Mouse (Mus musculus): ENCODE results near the gene Tulp1. TPM values are rescaled to one million over a fixed set of nuclear protein-coding genes. Genes with fewer than 3 reads are reported as not detected.
"Not testable (repeated sequence)": the region's sequence is repeated elsewhere in the genome, so short reads cannot be mapped to it uniquely, and the experiment has no call there.

Tulp1 gene
- polyA plus RNA-seq, 1 experiment from 2014 or later: 1.4 TPM

- no peaks in the 10 kb centered on the region for H3K27me3 ChIP-seq (ENCODE audit: control insufficient read depth, insufficient read depth, low read depth, low read length)
- peak overlapping the region; percentile 93 for H3K27ac ChIP-seq (ENCODE audit: low read length)
- H3K36me3 ChIP-seq (ENCODE audit: control insufficient read depth, insufficient read depth, low read length): peaks cover 2% of the 10 kb centered on the region
- H3K4me1 ChIP-seq (ENCODE audit: control insufficient read depth, insufficient read depth, low read length): peaks cover 18% of the 10 kb centered on the region
- H3K4me3 ChIP-seq (ENCODE audit: low read depth, low read length): peak overlapping the region; percentile 66
- no peaks in the 10 kb centered on the region for H3K9me3 ChIP-seq (replicated peaks; ENCODE audit: control insufficient read depth, low read length, poor library complexity, severe bottlenecking)
- H3K9ac ChIP-seq (ENCODE audit: low read depth, low read length): peak overlapping the region; percentile 95
- peak overlapping the region; percentile 81 for H3K4me2 ChIP-seq (ENCODE audit: low read length)
- WGBS: 9% methylated on average over 22 of the region's 22 CpGs
- ATAC-seq: peak; percentile 63
Measured at GRCm38 (mm10) chr17:28327673-28328325, 37.2 kb downstream of the Tulp1 start.

DNA sequence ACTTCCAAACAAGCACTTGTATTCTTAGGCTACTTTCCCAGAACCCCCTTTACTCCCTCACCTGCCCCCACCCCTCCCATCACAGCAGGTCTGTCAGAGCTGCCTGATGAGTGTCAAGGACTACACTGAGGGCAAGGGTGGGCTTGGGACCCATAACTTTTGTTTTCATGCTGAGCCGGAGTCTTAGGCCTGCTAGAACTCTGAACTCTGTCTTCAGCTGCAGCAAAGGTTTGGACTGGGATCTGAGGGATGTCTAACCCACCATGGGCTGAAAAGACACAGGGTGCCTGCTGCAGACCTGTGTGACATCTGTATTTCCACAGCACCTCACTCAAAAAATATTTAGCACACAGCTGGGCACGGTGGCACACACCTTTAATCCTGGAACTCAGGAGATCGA is 38.1 kb downstream of the Tulp1 start:
- 84% methylated on average over 3 of the region's 3 CpGs for WGBS
- no peak for ATAC-seq

DNA sequence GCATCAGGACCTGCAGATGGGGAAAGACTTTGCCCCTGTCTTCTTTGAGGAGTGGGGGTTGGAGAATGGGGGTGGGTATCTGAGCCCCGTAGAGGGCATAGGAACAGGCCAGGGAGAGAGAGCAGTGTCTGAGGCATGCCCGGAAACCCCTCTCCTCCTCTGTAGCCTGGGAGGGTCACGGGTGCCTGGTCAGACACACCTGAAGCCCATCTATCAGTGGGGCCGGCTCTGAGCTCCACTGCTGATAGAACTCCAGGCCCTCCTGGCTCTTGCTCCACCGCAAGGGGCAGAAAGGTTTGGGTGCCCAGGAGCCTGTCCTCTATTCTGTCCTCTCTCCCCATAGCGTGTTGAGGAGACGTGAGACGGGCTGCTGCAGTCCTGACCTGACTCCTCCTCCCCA is 39.3 kb downstream of the Tulp1 start:
- no peak overlapping the region for H3K4me2 ChIP-seq (ENCODE audit: low read length)
- H3K9ac ChIP-seq (ENCODE audit: low read depth, low read length): no peak overlapping the region
- H3K27me3 ChIP-seq (ENCODE audit: control insufficient read depth, insufficient read depth, low read depth, low read length): no peaks in the 10 kb centered on the region
- ATAC-seq: no peak
- no peak overlapping the region for H3K4me3 ChIP-seq (ENCODE audit: low read depth, low read length)
- peaks cover 15% of the 10 kb centered on the region for H3K4me1 ChIP-seq (ENCODE audit: control insufficient read depth, insufficient read depth, low read length)
- H3K36me3 ChIP-seq (ENCODE audit: control insufficient read depth, insufficient read depth, low read length): peaks cover 2% of the 10 kb centered on the region; the same call in 1 of the 2 replicates
- 90% methylated on average over 8 of the region's 8 CpGs for WGBS
- no peaks in the 10 kb centered on the region for H3K9me3 ChIP-seq (replicated peaks; ENCODE audit: control insufficient read depth, low read length, poor library complexity, severe bottlenecking)
- no peak overlapping the region for H3K27ac ChIP-seq (ENCODE audit: low read length)

More for the DNA sequence above, 38.1 kb downstream of the Tulp1 start:
- H3K9ac ChIP-seq (ENCODE audit: low read depth, low read length): peak overlapping the region; percentile 95
- no peak overlapping the region for H3K27ac ChIP-seq (ENCODE audit: low read length)
- peaks cover 18% of the 10 kb centered on the region for H3K4me1 ChIP-seq (ENCODE audit: control insufficient read depth, insufficient read depth, low read length)
- H3K4me3 ChIP-seq (ENCODE audit: low read depth, low read length): no peak overlapping the region
- no peaks in the 10 kb centered on the region for H3K27me3 ChIP-seq (ENCODE audit: control insufficient read depth, insufficient read depth, low read depth, low read length)
- H3K4me2 ChIP-seq (ENCODE audit: low read length): no peak overlapping the region
- no peaks in the 10 kb centered on the region for H3K9me3 ChIP-seq (replicated peaks; ENCODE audit: control insufficient read depth, low read length, poor library complexity, severe bottlenecking)
- peaks cover 2% of the 10 kb centered on the region for H3K36me3 ChIP-seq (ENCODE audit: control insufficient read depth, insufficient read depth, low read length)

DNA sequence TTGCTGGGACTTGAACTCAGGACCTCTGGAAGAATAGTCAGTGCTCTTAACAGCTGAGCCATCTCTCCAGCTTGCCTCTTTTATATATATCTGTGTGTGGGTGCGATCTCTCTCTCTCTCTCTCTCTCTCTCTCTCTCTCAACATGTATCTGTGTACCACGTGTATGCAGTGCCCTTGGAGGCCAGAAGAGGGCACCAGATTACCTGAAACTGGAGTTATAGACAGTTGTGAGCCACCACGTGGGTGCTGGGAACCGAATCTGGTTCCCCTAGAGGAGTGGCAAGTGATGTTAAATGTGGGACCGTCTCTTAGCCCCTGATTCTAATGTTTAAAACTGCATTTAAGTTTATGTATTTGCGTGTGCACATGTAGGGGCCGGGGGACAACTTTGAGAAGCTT is 40.6 kb downstream of the Tulp1 start:
- not testable (repeated sequence) for H3K9ac ChIP-seq (ENCODE audit: low read depth, low read length); H3K36me3 ChIP-seq (ENCODE audit: control insufficient read depth, insufficient read depth, low read length); H3K4me2 ChIP-seq (ENCODE audit: low read length); H3K4me3 ChIP-seq (ENCODE audit: low read depth, low read length); H3K27ac ChIP-seq (ENCODE audit: low read length); H3K4me1 ChIP-seq (ENCODE audit: control insufficient read depth, insufficient read depth, low read length); H3K9me3 ChIP-seq (replicated peaks; ENCODE audit: control insufficient read depth, low read length, poor library complexity, severe bottlenecking); ATAC-seq; H3K27me3 ChIP-seq (ENCODE audit: control insufficient read depth, insufficient read depth, low read depth, low read length)
- WGBS: 99% methylated on average over 7 of the region's 7 CpGs

GRCm38 (mm10) chr17:28323786-28324185 is 41.2 kb downstream of the Tulp1 start:
- H3K4me2 ChIP-seq (ENCODE audit: low read length): no peak overlapping the region

GRCm38 (mm10) chr17:28321700-28322099 is 43.3 kb downstream of the Tulp1 start:
- ATAC-seq: no peak
- Histone ChIP-seq H3K9ac (ENCODE audit: low read depth, low read length) (no peak overlapping the region), H3K27me3 (ENCODE audit: control insufficient read depth, insufficient read depth, low read depth, low read length) (no peaks in the 10 kb centered on the region), H3K36me3 (ENCODE audit: control insufficient read depth, insufficient read depth, low read length) (peaks cover 9% of the 10 kb centered on the region; the same call in 1 of the 2 replicates), H3K4me1 (ENCODE audit: control insufficient read depth, insufficient read depth, low read length) (no peaks in the 10 kb centered on the region), H3K4me2 (ENCODE audit: low read length) (no peak overlapping the region), H3K4me3 (ENCODE audit: low read depth, low read length) (no peak overlapping the region), H3K27ac (ENCODE audit: low read length) (no peak overlapping the region), H3K9me3 (replicated peaks; ENCODE audit: control insufficient read depth, low read length, poor library complexity, severe bottlenecking) (no peaks in the 10 kb centered on the region)
- 94% methylated on average over 4 of the region's 4 CpGs for WGBS

More at GRCm38 (mm10) chr17:28323786-28324185, 41.2 kb downstream of the Tulp1 start:
- Histone ChIP-seq H3K4me1 (ENCODE audit: control insufficient read depth, insufficient read depth, low read length) (peaks cover 6% of the 10 kb centered on the region; the same call in 1 of the 2 replicates), H3K36me3 (ENCODE audit: control insufficient read depth, insufficient read depth, low read length) (peaks cover 2% of the 10 kb centered on the region; the same call in 1 of the 2 replicates), H3K27ac (ENCODE audit: low read length) (no peak overlapping the region), H3K9me3 (replicated peaks; ENCODE audit: control insufficient read depth, low read length, poor library complexity, severe bottlenecking) (no peaks in the 10 kb centered on the region), H3K27me3 (ENCODE audit: control insufficient read depth, insufficient read depth, low read depth, low read length) (no peaks in the 10 kb centered on the region), H3K4me3 (ENCODE audit: low read depth, low read length) (no peak overlapping the region), H3K9ac (ENCODE audit: low read depth, low read length) (no peak overlapping the region)
- WGBS: 91% methylated on average over 8 of the region's 8 CpGs
- no peak for ATAC-seq

DNA sequence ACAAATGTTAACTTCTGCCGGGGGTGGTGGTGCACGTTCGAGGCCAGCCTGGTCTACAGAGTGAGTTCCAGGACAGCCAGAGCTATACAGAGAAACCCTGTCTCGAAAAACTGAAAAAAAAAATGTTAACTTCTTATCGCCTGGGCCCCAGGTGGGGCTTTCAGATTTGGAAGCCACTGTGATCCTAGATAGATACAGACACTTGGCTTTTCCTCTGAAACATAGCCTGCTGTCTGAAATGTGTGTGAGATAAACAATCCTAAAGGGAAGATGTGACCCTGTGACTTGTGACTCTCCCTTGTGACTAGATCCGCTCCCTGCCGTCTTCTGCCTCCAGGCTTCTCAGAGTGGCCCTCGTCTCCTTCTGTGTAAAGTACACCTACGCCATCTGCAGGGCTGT is 47.3 kb downstream of the Tulp1 start:
- 84% methylated on average over 9 of the region's 9 CpGs for WGBS
- H3K9ac ChIP-seq (ENCODE audit: low read depth, low read length): no peak overlapping the region

GRCm38 (mm10) chr17:28317091-28317490 is 47.9 kb downstream of the Tulp1 start:
- Histone ChIP-seq H3K9ac (ENCODE audit: low read depth, low read length) (no peak overlapping the region), H3K4me1 (ENCODE audit: control insufficient read depth, insufficient read depth, low read length) (peaks cover 14% of the 10 kb centered on the region), H3K4me3 (ENCODE audit: low read depth, low read length) (no peak overlapping the region), H3K4me2 (ENCODE audit: low read length) (no peak overlapping the region), H3K36me3 (ENCODE audit: control insufficient read depth, insufficient read depth, low read length) (peaks cover 6% of the 10 kb centered on the region; the same call in 1 of the 2 replicates), H3K27ac (ENCODE audit: low read length) (no peak overlapping the region), H3K9me3 (replicated peaks; ENCODE audit: control insufficient read depth, low read length, poor library complexity, severe bottlenecking) (no peaks in the 10 kb centered on the region), H3K27me3 (ENCODE audit: control insufficient read depth, insufficient read depth, low read depth, low read length) (no peaks in the 10 kb centered on the region)
- WGBS: 61% methylated on average over 8 of the region's 8 CpGs
- ATAC-seq: no peak

More for the DNA sequence above, 47.3 kb downstream of the Tulp1 start:
- Histone ChIP-seq H3K27me3 (ENCODE audit: control insufficient read depth, insufficient read depth, low read depth, low read length) (no peaks in the 10 kb centered on the region), H3K4me1 (ENCODE audit: control insufficient read depth, insufficient read depth, low read length) (peaks cover 12% of the 10 kb centered on the region), H3K27ac (ENCODE audit: low read length) (no peak overlapping the region), H3K4me2 (ENCODE audit: low read length) (no peak overlapping the region), H3K9me3 (replicated peaks; ENCODE audit: control insufficient read depth, low read length, poor library complexity, severe bottlenecking) (no peaks in the 10 kb centered on the region), H3K36me3 (ENCODE audit: control insufficient read depth, insufficient read depth, low read length) (peaks cover 6% of the 10 kb centered on the region; the same call in 1 of the 2 replicates), H3K4me3 (ENCODE audit: low read depth, low read length) (no peak overlapping the region)
- ATAC-seq: no peak

- ATAC-seq: no peak
- Histone ChIP-seq H3K9ac (ENCODE audit: low read depth, low read length) (no peak overlapping the region), H3K36me3 (ENCODE audit: control insufficient read depth, insufficient read depth, low read length) (peaks cover 6% of the 10 kb centered on the region; the same call in 1 of the 2 replicates), H3K4me2 (ENCODE audit: low read length) (no peak overlapping the region), H3K27ac (ENCODE audit: low read length) (no peak overlapping the region), H3K4me3 (ENCODE audit: low read depth, low read length) (no peak overlapping the region), H3K27me3 (ENCODE audit: control insufficient read depth, insufficient read depth, low read depth, low read length) (no peaks in the 10 kb centered on the region), H3K9me3 (replicated peaks; ENCODE audit: control insufficient read depth, low read length, poor library complexity, severe bottlenecking) (no peaks in the 10 kb centered on the region), H3K4me1 (ENCODE audit: control insufficient read depth, insufficient read depth, low read length) (peaks cover 14% of the 10 kb centered on the region)
- WGBS: 89% methylated on average over 9 of the region's 9 CpGs
Measured at GRCm38 (mm10) chr17:28316476-28316875, 48.5 kb downstream of the Tulp1 start.
